Mouse (Mus musculus) gastrocnemius, postnatal 4 days (tissue): ENCODE results near the gene F3. TPM values are rescaled to one million over a fixed set of nuclear protein-coding genes. Genes with fewer than 3 reads are reported as not detected.

Source experiments
- DNase-seq, 2 experiments: peaks; one replicate each; pipeline ENCODE4 v3.0.0; 2021 to 2022; ENCODE audit warnings: low spot score in 2 of 2, mixed read lengths in 2 of 2
- long read RNA-seq, 2 experiments: library from polyadenylated mRNA; stranded (forward); transcript quantifications; one replicate each; pipeline ENCODE4 v2.0.0; 2021
- total RNA-seq, 2 experiments: library from RNA; stranded (reverse); gene quantifications; 2 replicates each; pipeline ENCODE4 v1.2.3; 2021

The F3 gene
- 1 to 10 TPM; 3.0 to 4.7 TPM for total RNA-seq
- long read RNA-seq, experiment 1, transcript F3-201 (6 exons, 1,872 nt): major isoform, 9 of 11 reads
- long read RNA-seq, experiment 1, partial matches to known transcripts: 1 of 11 reads
- long read RNA-seq, experiment 1, other reads (novel, unspliced or antisense): 1 of 11 reads
- long read RNA-seq, experiment 2, partial matches to known transcripts: 1 of 3 reads
- long read RNA-seq, experiment 2, other reads (novel, unspliced or antisense): 1 of 3 reads

DNA sequence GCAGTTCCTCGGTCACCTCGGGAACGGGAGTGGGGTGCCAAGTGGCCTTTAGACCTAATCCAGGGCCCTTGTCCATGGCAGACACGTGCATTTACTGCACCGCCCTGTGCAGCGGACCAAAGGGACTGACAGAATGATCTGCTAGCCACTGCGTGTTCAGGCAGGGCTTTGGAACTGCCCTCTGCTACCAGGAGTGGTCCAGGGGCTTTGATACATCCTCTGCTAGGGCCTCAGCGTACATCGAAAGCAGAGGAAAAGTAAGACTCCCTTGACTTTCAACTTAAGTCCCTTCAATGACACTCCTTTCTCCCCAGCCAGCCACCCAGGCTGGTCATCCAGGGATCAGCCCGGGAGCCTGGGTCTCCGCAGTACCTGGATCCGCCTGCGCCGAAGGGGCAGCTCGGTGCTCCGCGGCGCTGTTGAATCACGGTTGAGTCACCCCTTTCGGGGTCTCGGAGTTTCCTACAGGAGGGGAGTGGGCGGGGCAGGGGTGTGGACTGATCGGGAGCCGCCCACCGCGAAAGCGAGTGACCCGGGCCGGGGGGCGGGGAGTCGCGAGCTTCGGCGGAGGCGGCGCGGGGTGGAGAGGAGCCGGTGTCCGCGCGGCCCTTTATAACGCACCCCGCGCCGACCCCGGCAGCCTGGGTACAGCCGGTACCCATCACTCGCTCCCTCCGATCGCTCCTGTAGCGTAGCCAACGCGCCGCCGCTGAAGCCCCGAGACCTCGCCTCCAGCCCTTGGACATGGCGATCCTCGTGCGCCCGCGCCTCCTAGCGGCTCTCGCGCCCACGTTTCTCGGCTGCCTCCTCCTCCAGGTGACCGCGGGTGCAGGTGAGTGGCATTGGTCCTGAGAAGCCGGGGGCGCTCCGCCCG, at the start of gene F3:
TSS of gene F3 (plus strand) at position 567 of the 874 bp plus-strand sequence.
- peak; percentile 75 to 80 for DNase-seq

DNA sequence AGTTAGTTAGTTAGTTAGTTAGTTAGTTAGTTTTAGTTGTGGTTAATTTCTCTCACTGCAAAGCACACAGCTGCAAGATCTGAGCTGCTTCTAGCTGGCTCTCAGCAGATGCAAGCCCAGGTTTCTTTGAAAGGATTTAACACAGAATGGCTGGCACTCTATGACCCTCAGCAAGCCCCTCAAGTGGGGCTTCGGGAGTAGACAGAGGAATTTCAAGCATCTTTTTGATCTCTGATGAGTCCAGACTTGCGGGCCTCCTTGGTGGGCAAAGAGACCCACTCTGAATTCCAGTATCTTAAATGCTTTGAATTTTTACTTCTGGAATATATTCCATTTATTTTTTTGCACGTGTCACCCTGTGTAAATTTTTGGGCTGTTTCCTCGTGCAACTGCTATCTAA, 44.4 kb upstream of the F3 start:
- DNase-seq: no peak

DNA sequence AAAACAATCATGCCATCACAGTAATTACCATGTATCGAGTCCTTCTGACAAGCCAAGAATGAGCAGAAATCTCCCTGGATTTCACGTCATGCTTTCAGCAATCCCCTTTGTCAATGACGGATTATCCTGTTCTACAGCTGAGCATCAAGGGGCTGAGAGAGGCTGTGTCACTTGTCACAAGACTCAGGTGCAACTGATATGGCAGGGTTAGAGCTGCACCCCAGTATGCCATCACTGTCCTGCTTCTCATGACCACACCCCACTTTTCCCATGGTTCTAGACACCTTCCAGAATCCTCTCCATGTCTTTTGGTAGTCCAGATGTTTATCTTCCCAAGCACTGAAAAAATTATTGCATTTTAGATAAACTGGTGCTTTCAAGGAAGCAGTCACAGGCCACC, 43.9 kb upstream of the F3 start:
- DNase-seq: no peak

DNA sequence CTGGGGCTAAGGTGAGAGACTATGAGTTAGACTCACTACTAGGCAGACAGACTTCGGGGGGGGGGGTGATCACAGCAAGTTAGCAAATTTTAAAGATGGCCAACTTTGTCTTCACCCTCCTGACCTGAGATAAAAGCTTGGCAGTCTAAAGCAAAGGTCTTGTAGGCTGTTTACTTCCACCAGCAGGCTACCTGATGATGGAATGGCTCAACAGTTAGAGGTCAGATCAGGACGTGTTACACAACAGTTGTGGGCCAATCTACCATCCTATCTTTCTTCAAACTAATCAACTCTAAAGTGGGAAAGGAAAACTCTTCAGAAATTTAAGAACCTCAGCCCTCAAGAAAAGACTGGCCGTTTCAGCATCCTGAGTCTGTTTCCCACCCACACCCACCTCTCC, 43.1 kb upstream of the F3 start:
- no peak for DNase-seq

DNA sequence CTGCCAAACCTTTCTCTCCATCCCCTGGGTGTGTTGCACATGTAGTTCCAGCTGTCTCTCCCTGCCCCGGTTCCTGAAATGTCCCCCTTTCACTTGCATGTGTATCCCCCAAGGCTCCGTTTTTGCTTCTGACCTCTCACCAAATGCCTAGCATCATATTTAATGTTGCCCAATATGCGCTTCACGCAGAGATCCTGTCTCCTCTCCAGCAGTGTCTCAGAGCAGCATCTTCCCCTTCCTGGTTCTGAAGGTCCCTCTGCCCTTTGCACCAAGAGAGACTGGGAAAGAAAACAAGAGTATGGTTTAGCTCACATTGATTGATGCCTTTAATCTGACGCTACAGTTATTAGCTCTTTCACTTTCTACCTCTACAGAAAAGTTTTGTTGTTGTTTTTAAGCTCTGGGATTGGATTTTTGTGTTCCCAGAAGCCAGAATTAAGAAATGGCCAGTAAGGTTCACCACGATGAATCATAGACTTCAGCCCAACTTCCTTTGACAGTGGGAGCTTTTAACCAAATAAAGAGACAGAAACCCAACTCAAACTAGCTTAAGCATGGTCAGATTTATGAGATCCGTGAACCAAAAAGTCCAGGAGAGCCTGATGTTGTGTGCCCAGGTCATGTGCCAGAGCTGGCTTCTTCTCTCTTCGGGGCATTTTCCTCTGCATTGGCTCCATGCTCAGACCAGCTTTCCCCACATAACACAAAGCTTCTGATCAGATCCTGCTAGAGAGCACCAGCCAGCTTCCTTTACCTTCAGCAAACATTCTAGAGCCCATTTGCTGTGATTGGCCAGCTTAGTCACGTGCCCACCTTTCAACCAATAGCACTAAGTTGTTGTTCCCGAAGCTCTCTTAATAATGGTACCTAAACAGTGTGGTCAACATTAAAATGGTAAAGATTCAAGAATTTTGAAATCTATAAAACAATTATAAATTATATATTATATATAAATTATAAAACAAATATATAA, 40.6 kb upstream of the F3 start:
- no peak for DNase-seq

DNA sequence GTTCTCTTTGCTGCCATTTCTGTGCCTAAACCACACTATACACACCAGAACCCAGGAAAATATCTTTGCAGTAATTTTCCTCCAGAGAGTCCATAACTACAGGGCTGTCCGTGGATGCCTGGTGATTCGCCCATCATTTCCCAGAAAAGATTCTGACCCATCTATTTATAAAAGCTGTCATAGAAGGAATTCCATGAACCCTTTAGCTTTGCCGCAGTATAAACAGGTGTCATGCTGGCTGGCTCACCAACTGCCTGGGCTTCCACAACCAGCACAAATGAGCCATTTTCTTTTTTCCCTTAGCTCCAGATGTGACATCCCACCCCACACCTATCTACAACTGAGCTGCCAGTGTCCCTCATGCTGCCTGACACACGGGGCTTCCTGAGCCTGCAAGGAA, 38.8 kb upstream of the F3 start:
- no peak for DNase-seq

DNA sequence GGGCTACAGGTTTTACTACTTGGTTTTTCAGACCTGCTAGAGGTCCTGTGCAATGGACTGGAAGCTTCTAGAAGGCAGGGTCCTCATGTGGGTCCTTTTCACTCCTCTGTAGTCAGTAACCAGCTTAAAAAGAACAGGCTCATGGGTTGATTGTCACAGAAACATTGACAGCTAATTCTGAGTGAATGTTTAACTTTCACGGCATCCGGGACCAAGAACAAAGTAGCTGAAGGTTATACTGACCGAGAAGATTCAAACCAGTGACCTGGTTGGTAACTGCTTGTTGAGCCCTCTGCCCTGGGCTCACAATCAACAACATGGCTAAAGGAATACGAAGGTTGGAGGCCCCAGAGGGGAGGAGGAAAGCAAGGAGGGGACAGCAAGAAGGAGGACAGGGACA, 38.4 kb upstream of the F3 start:
- DNase-seq: no peak

DNA sequence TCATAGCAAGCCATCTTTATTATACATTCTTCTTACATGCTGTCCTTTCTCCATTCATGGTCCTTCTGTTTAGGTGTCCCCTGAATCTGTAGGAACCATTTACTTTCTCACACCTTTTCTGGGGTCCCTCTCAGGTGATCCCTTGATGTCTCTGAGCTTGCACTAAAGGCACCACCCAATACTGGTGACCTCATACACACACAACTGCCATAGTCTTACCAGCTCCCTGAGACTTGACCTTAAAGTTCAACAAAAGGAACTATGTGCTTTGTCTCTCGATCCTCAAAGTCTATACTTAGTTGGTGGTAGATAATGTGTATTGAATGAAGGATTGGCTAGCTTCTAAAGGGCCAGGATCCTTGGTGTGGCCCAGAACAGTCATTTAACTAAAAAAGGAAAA, 37.4 kb upstream of the F3 start:
- DNase-seq: no peak

DNA sequence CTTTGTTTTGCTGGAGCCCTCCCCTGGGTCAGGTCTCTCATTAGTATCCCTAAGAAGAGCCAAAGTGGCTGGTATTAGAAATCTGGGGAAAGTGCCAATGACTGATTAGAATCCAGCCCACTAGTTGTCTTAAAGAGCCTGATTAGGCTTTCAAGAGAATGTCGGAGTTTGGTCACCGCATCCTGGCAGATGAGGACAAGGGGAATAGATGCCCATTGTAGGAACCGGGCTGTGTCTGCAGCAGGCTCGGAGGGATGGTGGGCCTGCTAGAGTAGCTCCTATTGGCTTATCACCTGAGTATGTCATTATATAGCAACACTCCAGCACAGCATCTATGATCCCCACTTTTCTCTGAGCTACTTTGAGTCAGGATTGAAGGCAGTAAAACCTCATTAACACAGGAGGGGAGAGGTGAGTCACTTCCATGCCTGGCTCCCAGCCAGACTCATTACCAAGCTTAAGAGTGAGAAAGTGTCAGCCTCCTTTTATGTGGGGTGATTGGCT, 36.9 kb upstream of the F3 start:
- no peak for DNase-seq

DNA sequence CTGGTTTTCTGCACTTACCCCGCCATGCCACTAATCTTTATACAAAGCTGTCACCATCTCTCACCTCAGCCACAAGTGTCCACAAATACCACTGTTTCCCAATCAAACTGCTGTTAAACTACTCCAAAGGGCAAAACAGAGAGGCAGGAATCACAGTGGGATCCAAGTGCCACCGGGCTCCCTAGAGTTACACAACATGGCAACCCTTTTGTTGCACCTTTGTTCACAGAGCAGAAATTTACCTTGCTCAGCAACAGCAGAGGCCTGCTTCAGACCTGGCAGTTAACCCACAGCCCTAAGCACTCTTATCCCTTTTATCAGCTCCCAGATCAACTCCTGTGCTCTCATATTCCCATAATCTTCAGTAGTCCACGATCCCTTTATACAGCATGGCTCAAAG, 35.6 kb upstream of the F3 start:
- no peak for DNase-seq

DNA sequence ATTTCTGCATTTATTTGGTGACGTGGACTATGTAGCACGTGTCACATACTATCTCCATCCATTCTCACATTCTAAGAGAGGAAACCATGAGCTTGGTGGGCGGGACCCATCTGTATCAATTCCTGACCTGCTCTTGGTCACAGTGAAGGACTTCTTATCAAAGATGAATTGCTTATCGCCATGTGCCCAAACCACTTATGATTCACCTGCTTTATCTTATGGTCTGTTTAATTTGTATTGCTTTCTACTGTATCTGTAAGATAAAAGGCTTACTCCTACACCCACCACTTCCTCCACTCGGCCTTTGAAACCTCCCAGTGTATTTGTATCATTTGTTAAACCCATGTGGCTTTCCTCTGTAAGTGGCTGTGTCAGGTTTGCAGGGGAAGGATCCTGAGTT, 34.3 kb upstream of the F3 start:
- no peak for DNase-seq

DNA sequence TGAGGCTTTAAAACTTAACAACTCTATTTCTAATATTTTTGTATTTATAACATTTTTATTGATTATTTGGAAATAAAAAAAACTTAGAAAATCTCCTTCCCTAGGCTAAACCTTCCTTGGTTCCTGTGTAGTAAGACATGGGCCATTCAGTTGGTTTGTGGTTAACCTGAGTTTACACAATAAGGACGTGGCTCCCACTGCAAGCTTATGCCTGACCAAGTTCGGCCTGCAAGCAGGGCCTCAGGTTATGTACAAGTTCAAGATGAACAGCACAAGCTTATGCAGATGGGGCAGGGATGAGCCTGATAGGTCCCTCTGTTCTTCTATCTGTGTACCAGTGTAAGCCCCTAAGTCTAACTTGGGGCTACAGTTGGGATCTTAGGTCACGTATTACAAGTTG, 33.6 kb upstream of the F3 start:
- DNase-seq: no peak

DNA sequence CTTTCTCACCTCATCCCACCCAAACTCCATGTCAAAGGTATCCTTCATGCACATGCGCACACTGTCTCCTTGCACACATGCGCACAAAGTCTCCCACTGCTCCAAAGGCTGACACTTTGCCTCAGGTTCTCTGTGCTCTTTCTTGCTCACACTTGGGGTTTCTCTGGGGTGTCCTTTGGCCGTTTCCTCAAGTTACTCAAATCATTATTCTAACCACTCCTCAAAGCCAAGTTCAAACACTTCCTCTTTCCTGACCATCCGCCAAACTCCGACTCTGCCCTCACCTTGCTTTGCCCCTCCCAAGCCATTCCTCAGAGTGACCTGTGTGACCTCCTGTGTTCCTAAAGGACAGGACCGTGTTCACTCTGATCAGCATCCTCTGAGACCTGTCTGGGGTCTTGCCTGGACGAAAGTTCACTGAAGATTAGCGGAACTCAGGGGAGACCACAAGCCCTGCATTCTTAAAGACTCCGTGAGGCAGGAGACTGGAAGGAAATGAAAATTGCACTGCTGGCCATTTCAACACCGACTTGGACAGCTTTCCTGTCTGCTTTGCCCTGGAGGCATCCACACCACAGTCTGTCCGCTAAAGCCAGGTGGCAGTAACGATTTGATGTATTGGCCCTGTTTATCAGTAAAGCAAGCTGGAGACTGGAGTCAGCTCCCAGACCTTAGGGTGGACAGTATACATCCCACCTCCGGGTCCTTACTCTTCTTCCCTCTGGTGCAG, 30.2 kb upstream of the F3 start:
- DNase-seq: no peak

DNA sequence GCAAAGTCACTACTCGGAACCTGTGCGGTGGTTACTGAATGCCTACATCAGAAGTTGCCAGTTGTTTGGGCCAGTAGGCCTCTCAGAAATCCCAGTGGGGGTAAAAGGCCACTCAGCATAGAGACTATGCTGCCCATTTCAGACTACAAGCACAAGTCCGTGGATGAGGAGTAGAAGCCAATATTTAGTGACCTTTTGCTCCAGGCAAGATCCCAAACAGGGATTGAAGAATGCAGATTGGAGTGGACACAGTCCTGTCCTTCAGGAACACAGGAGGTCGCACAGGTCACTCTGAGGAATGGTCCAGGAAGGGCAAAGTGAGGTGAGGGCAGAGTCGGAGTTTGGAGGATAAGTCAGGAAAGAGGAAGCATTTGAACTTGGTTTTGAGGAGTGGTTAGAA, 29.6 kb upstream of the F3 start:
- no peak for DNase-seq

DNA sequence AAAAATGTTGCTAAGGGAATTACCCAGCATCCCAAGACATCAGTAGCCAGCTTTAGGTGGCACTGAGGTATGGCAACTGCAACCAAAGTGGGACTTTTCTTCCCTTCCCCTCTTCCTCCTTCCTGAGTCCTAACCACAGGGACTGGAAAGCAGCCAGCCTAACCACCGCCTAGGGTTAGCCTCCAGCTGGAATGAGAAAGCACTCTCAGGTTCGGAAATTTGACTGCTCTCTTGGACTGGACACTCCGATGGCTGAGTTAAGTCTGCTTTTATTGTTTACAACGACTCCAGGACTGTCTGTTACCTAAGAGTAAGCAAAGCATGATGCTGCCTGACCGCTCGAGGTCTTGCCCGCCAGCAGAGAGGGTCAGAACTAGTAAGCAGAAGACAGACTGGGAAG, 26.2 kb upstream of the F3 start:
- DNase-seq: no peak

DNA sequence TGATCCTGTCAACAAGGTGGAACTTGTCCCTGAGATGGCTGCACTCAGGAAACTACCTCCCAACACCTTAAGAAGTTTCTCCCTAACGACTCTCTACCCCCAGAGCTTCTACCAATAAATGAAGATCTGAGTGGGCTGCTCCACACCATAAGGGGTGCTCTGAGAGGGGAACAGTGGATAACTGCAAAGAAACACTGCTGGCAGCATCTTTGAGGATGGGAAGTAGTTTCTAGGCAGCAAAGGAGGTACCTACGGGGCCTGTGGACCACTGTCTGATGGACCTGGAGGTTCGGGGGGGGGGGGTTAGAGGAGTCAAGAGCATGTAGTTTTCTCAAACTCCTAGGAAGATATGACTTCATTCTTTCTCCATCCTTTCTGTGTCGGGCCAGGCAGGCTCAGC, 23.9 kb upstream of the F3 start:
- no peak for DNase-seq

DNA sequence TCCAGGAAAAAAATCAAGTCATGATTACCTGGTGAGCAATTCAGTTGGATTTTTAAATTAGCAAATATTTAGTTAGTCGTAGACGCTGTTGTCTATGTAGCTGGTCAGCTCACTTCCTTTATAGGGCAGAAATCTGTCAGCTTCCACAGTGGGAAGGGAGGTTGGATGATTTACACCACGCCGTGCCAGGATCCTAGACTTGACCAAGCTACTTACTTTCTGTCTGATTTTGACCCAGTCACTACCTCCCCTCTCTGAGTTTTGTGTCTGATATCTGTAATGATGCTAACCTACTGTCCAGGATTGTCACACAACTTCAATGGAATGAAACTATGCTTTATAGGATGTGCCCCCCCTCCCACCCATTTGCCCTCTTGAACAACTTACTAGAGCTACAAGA, 23.5 kb upstream of the F3 start:
- DNase-seq: no peak

DNA sequence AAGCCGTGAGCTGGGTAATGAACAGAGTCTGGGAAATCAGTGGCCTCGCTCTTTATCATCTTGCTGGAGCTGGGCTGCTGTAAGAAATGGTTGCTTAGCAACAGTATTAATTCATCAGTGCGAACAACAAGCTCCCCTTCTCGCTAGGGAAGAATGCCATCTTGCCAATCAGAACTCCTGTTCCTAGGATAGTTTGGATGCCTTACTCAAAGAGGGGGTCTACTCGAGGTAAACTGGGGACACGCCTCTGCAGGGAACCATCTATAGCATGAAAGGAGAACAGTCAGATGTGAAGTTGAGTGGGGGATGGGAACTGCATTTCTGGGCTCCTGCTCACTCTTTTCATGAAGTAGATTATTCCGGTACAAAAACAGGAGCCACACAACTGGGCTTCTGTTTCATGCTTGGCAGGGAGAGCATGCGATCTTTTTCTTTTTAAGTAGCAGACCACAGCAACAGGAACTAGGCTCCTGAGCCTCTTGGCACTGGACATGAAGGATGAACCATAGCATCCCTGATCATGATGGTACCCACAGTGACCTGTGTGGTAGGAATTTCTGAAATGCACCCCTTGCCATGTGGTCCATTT, 22.9 kb upstream of the F3 start:
- no peak for DNase-seq

DNA sequence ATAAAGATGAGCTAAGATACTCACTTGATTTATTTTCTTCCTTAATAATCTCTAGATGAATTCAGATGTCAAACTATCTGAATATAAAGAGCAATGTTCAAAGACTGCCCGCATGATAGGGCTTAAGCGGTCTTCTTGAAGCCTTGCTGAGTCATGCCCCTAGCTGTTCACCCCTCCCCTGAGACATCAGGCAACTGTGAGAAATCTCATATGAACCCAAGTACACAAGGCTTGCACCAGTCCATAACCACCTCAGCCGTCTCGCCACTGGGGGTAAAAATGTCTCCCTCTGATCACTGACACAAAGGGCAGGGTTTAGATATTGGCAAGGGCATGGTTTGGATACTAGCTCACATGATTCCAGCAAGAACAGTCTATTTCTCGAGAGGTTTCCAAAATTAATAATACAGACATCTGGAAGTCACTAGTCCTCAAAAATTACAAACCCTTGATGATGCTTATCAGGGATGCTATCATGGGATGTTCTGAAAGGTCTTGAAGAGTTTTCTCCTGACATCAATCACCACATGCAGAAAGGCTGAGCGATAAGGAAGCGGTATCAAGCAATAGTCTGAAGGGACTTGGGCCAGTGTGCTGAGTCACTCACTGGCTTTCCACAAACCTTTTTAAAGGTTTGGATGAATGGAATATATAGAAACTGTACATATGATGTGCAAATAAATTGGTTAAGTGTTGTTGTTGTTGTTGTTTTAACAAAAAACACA, 20.0 kb upstream of the F3 start:
- no peak for DNase-seq

DNA sequence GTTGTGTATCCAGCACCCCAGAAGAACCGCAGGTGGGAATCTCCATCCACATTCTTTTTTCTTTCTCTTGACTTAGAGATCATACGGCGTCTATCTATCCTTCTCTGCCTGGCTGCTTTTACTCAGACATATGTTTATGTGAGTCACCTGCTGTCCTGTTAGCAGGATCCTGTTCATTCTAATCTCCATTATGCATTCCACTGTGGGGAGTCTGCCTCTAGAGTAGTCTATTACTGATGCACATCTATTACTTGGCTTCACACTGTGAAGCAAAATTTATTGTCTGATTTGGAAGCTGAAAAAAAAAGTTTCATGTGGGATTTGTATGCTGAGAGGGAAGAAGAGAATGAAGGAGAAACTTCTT, 19.5 kb upstream of the F3 start:
- DNase-seq: no peak
